Mouse (Mus musculus) liver, embryonic 12.5 days (tissue): Measurements from ENCODE around the gene St8sia1. TPM values are rescaled to one million over a fixed set of nuclear protein-coding genes. Genes with fewer than 3 reads are reported as not detected.
"Not testable (repeated sequence)": the region's sequence is repeated elsewhere in the genome, so short reads cannot be mapped to it uniquely, and the experiment has no call there.

Experiments
- ATAC-seq: fragments of 200-750 bp; cut with Nextera tagmentation; 2 replicates; pipeline ENCODE4 v1.8.0; 2017; ENCODE audit warnings: moderate number of reproducible peaks, mild to moderate bottlenecking, moderate library complexity
- H3K27ac ChIP-seq: fragments of 300-500 bp; sonication (generic); 2 replicates; pipeline ENCODE4 v1.5.1; 2016; ENCODE audit warnings: mild to moderate bottlenecking
- H3K27me3 ChIP-seq: fragments of 300-500 bp; sonication (generic); replicated peaks from 2 replicates; pipeline ENCODE4 v1.6.1; 2016; ENCODE audit warnings: mild to moderate bottlenecking, moderate library complexity
- H3K36me3 ChIP-seq: fragments of 300-500 bp; sonication (generic); 2 replicates; pipeline ENCODE4 v1.6.1; 2016; ENCODE audit warnings: mild to moderate bottlenecking, moderate library complexity
- H3K4me1 ChIP-seq: fragments of 300-500 bp; sonication (generic); 2 replicates; pipeline ENCODE4 v1.6.1; 2016
- H3K4me2 ChIP-seq: fragments of 300-500 bp; sonication (generic); 2 replicates; pipeline ENCODE4 v1.6.1; 2016; ENCODE audit warnings: mild to moderate bottlenecking, moderate library complexity
- H3K4me3 ChIP-seq: fragments of 300-500 bp; sonication (generic); 2 replicates; pipeline ENCODE4 v1.5.1; 2016; ENCODE audit warnings: mild to moderate bottlenecking, moderate library complexity
- H3K9ac ChIP-seq: fragments of 300-500 bp; sonication (generic); 2 replicates; pipeline ENCODE4 v1.6.1; 2016; ENCODE audit warnings: mild to moderate bottlenecking, moderate library complexity
- H3K9me3 ChIP-seq: fragments of 300-500 bp; sonication (generic); replicated peaks from 2 replicates; pipeline ENCODE4 v1.6.1; 2016; ENCODE audit warnings: mild to moderate bottlenecking, moderate library complexity
- WGBS: fragments of 180-500 bp; shearing (Covaris S2); methylation state at CpG from one replicate; pipeline ENCODE4 v1.1.7; 2016; ENCODE audit not compliant: insufficient replicate concordance; 5-methylcytosine and 5-hydroxymethylcytosine counted together
- polyA plus RNA-seq: library from polyadenylated mRNA; unstranded; fragments of >200 nt; fragmentation: Nextera tagmentation; extraction: Ambion mirVana; gene quantifications from 2 replicates; pipeline ENCODE4 v1.2.1, GENCODE M21; 2016

Gene St8sia1
- polyA plus RNA-seq, 1 experiment from 2014 or later = 0.67 TPM

- H3K4me2 ChIP-seq = no peak overlapping the region
- no peaks in the 10 kb centered on the region for H3K27me3 ChIP-seq
- H3K4me1 ChIP-seq = peaks cover 6% of the 10 kb centered on the region; the same call in 1 of the 2 replicates
- no peak for ATAC-seq
- H3K9me3 ChIP-seq = no peaks in the 10 kb centered on the region
- H3K36me3 ChIP-seq = no peaks in the 10 kb centered on the region
- no peak overlapping the region for H3K9ac ChIP-seq
- 54% methylated on average over 7 of the region's 7 CpGs for WGBS
- H3K4me3 ChIP-seq = no peak overlapping the region
- H3K27ac ChIP-seq = no peak overlapping the region
Observed at GRCm38 (mm10) chr6:142992099-142992498, 27.8 kb upstream of the St8sia1 start.

GRCm38 (mm10) chr6:142991391-142992059 is 27.3 kb upstream of the St8sia1 start:
- Histone ChIP-seq H3K27ac (no peak overlapping the region), H3K36me3 (no peaks in the 10 kb centered on the region)

GRCm38 (mm10) chr6:142990516-142990915 is 26.3 kb upstream of the St8sia1 start:
- H3K9ac ChIP-seq = no peak overlapping the region
- peaks cover 6% of the 10 kb centered on the region; the same call in 1 of the 2 replicates for H3K4me1 ChIP-seq
- WGBS = 67% methylated on average over 9 of the region's 9 CpGs
- no peak overlapping the region for H3K4me3 ChIP-seq
- H3K36me3 ChIP-seq = no peaks in the 10 kb centered on the region
- H3K4me2 ChIP-seq = no peak overlapping the region
- H3K27ac ChIP-seq = no peak overlapping the region
- no peaks in the 10 kb centered on the region for H3K27me3 ChIP-seq
- H3K9me3 ChIP-seq = no peaks in the 10 kb centered on the region
- no peak for ATAC-seq

More at GRCm38 (mm10) chr6:142991391-142992059, 27.3 kb upstream of the St8sia1 start:
- H3K4me2 ChIP-seq = no peak overlapping the region
- peaks cover 6% of the 10 kb centered on the region; the same call in 1 of the 2 replicates for H3K4me1 ChIP-seq
- WGBS = 47% methylated on average over 7 of the region's 7 CpGs
- no peak for ATAC-seq
- no peak overlapping the region for H3K9ac ChIP-seq
- H3K9me3 ChIP-seq = no peaks in the 10 kb centered on the region
- no peaks in the 10 kb centered on the region for H3K27me3 ChIP-seq
- H3K4me3 ChIP-seq = no peak overlapping the region

GRCm38 (mm10) chr6:142989495-142989894 is 25.2 kb upstream of the St8sia1 start:
- Histone ChIP-seq H3K4me1 (peaks cover 3% of the 10 kb centered on the region; the same call in 1 of the 2 replicates), H3K4me2 (no peak overlapping the region), H3K9me3 (no peaks in the 10 kb centered on the region), H3K9ac (no peak overlapping the region), H3K4me3 (no peak overlapping the region), H3K36me3 (no peaks in the 10 kb centered on the region), H3K27me3 (no peaks in the 10 kb centered on the region), H3K27ac (no peak overlapping the region)
- ATAC-seq = no peak
- WGBS = 42% methylated on average over 13 of the region's 13 CpGs

GRCm38 (mm10) chr6:142988753-142989152 is 24.5 kb upstream of the St8sia1 start:
- Histone ChIP-seq H3K36me3 (no peaks in the 10 kb centered on the region), H3K9me3 (no peaks in the 10 kb centered on the region), H3K9ac (no peak overlapping the region), H3K4me1 (peaks cover 1% of the 10 kb centered on the region; the same call in 1 of the 2 replicates), H3K27me3 (no peaks in the 10 kb centered on the region), H3K4me3 (no peak overlapping the region), H3K27ac (no peak overlapping the region), H3K4me2 (no peak overlapping the region)
- 14% methylated on average over 10 of the region's 10 CpGs for WGBS
- peak; percentile 32; the same call in 1 of the 2 replicates for ATAC-seq

- Histone ChIP-seq H3K9me3 (no peaks in the 10 kb centered on the region), H3K4me1 (no peaks in the 10 kb centered on the region), H3K4me2 (no peak overlapping the region), H3K27me3 (no peaks in the 10 kb centered on the region), H3K9ac (no peak overlapping the region), H3K36me3 (no peaks in the 10 kb centered on the region), H3K27ac (no peak overlapping the region), H3K4me3 (no peak overlapping the region)
- 56% methylated on average over 6 of the region's 6 CpGs for WGBS
- ATAC-seq = no peak
Observed at GRCm38 (mm10) chr6:142988231-142988630, 24.0 kb upstream of the St8sia1 start.

GRCm38 (mm10) chr6:142987616-142988015 is 23.4 kb upstream of the St8sia1 start:
- Histone ChIP-seq H3K4me1 (no peaks in the 10 kb centered on the region), H3K9ac (no peak overlapping the region), H3K36me3 (no peaks in the 10 kb centered on the region), H3K4me3 (no peak overlapping the region), H3K4me2 (no peak overlapping the region), H3K27me3 (no peaks in the 10 kb centered on the region), H3K9me3 (no peaks in the 10 kb centered on the region), H3K27ac (no peak overlapping the region)
- WGBS = 70% methylated on average over 6 of the region's 6 CpGs
- no peak for ATAC-seq

GRCm38 (mm10) chr6:142986706-142987105 is 22.5 kb upstream of the St8sia1 start:
- H3K36me3 ChIP-seq, H3K9ac ChIP-seq, H3K4me1 ChIP-seq, H3K9me3 ChIP-seq, H3K27me3 ChIP-seq, H3K4me2 ChIP-seq, ATAC-seq, H3K27ac ChIP-seq, H3K4me3 ChIP-seq: not testable (repeated sequence)
- 73% methylated on average over 9 of the region's 9 CpGs for WGBS

- H3K4me2 ChIP-seq, ATAC-seq, H3K9ac ChIP-seq, H3K36me3 ChIP-seq, H3K4me3 ChIP-seq, H3K27me3 ChIP-seq, H3K4me1 ChIP-seq, H3K27ac ChIP-seq, H3K9me3 ChIP-seq: not testable (repeated sequence)
- 82% methylated on average over 9 of the region's 9 CpGs for WGBS
Observed at GRCm38 (mm10) chr6:142985561-142986238, 21.4 kb upstream of the St8sia1 start.

GRCm38 (mm10) chr6:142979665-142980660 is 15.7 kb upstream of the St8sia1 start:
- no peak for ATAC-seq
- no peak overlapping the region for H3K9ac ChIP-seq
- H3K27ac ChIP-seq = no peak overlapping the region
- 36% methylated on average over 6 of the region's 6 CpGs for WGBS
- no peaks in the 10 kb centered on the region for H3K9me3 ChIP-seq
- H3K36me3 ChIP-seq = no peaks in the 10 kb centered on the region
- H3K4me2 ChIP-seq = no peak overlapping the region
- H3K27me3 ChIP-seq = no peaks in the 10 kb centered on the region
- no peak overlapping the region for H3K4me3 ChIP-seq
- 0 out of 2 replicates have a peak, but pooled peaks cover 7% of the 10 kb centered on the region for H3K4me1 ChIP-seq

GRCm38 (mm10) chr6:142977221-142977620 is 13.0 kb upstream of the St8sia1 start:
- Histone ChIP-seq H3K27me3 (no peaks in the 10 kb centered on the region), H3K9ac (no peak overlapping the region), H3K4me3 (no peak overlapping the region), H3K9me3 (no peaks in the 10 kb centered on the region), H3K4me2 (no peak overlapping the region), H3K27ac (no peak overlapping the region), H3K36me3 (no peaks in the 10 kb centered on the region), H3K4me1 (0 out of 2 replicates have a peak, but pooled peaks cover 7% of the 10 kb centered on the region)
- ATAC-seq = no peak
- 42% methylated on average over 1 of the region's 1 CpGs for WGBS
